Mouse (Mus musculus): ENCODE results near the gene Pde4b.

DNA sequence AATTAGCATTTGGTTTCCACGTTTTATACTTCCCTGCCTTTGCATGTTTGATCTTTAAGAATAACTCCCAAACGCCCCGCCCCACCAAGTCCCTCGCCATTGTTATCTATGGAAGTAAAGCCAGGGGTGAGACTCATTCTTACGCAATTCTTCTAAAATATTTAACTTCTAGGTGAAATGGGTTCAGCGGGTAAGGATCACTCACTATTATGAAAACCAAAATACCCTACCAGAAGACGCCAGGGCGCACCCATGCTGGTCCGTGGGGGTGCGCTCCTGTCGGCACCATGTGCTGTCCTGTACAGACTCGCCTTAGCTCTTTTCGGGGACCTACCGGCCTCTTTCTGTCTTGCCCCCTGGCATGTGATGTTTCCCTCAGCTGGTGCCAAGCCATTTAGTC, 490.3 kb downstream of the Pde4b start:
- no peak for TF ChIP-seq CTCF (conservative IDR thresholded peaks at IDR 0.05; ENCODE audit: low read length)
- TF ChIP-seq NANOG (IDR thresholded peaks at IDR 0.05; ENCODE audit: borderline replicate concordance, low read length) = no peak
